Mouse (Mus musculus) MEL-GATA-1-ER (cell line): ENCODE results near the gene Gtf2a2.

Experiments used
- DNase-seq: peaks from one replicate; pipeline ENCODE4 v3.0.0-alpha.2; 2012; ENCODE audit warnings: low read depth; ENCODE audit errors: extremely low read depth

Gene Gtf2a2

GRCm38 (mm10) chr9:70052730-70053129 lies 40.4 kb downstream of the Gtf2a2 start:
- DNase-seq: no peak

GRCm38 (mm10) chr9:70053411-70053810 lies 41.1 kb downstream of the Gtf2a2 start:
- no peak for DNase-seq

- DNase-seq: no peak
These were observed 49.7 kb downstream of the Gtf2a2 start for GRCm38 (mm10) chr9:70062012-70062411.

- DNase-seq: no peak
These were observed 55.1 kb downstream of the Gtf2a2 start for GRCm38 (mm10) chr9:70067497-70067896.

GRCm38 (mm10) chr9:70069961-70070435 lies 57.6 kb downstream of the Gtf2a2 start:
- no peak for DNase-seq

- DNase-seq: peak; percentile 7
These were observed 60.0 kb downstream of the Gtf2a2 start for GRCm38 (mm10) chr9:70072387-70072786.
